Mouse (Mus musculus): ENCODE results near the gene Ddx6. TPM values are rescaled to one million over a fixed set of nuclear protein-coding genes. Genes with fewer than 3 reads are reported as not detected.

Gene Ddx6
- polyA plus RNA-seq, 1 experiment from 2014 or later, result 9.3 TPM

DNA sequence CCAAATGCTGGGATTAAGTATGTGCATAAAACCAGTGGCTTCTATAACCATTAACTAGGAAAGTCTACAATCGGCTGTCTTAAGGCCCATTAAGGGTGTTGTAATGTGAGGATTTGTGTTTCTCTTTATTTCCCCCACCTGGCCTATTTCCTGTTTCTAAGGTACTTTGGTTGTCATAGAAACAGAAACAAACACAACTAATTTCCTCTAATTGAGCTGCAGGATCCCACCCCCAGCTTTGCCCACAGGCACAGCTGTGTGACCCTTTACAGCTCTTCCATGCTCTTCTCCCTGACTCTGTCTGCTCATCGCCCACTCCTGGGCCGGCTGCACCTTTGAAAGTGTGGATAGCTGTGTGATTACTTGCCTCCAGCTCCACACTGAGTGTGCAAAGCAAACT, 23.3 kb upstream of the Ddx6 start:
- Histone ChIP-seq H3K9me3 (replicated peaks) (peaks cover 9% of the 10 kb centered on the region; the same call in 1 of the 2 replicates), H3K4me1 (peaks cover 46% of the 10 kb centered on the region), H3K36me3 (0 out of 2 replicates have a peak, but pooled peaks cover 3% of the 10 kb centered on the region), H3K9ac (no peak overlapping the region), H3K4me3 (no peak overlapping the region), H3K27me3 (replicated peaks) (no peaks in the 10 kb centered on the region), H3K27ac (0 out of 2 replicates have a peak overlapping the region, but pooled peaks have one; percentile 22), H3K4me2 (no peak overlapping the region)
- ATAC-seq, result no peak
- 77% methylated on average over 3 of the region's 3 CpGs for WGBS (ENCODE audit: insufficient replicate concordance)

DNA sequence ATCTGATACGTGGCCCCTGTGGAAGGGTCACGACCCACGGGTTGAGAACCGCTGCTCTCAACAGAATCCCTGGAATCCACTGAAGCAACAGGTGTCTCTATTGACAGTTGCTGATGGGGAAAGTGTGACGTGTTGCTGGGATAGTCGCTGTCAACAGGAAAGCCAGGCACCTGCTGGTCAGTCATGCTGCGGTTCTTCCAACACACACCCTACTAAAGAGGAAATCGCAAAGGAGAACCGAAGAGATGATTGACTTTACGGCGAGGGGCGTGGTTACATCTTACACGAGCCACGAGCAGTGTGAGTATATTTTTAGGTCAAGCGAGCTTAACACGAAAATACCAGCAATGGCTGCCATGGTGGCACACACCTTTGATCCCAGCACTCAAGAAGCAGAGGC, 22.3 kb upstream of the Ddx6 start:
- Histone ChIP-seq H3K27ac (no peak overlapping the region), H3K4me1 (peaks cover 56% of the 10 kb centered on the region), H3K9me3 (replicated peaks) (peaks cover 9% of the 10 kb centered on the region; the same call in 1 of the 2 replicates), H3K27me3 (replicated peaks) (no peaks in the 10 kb centered on the region), H3K36me3 (0 out of 2 replicates have a peak, but pooled peaks cover 3% of the 10 kb centered on the region), H3K9ac (no peak overlapping the region), H3K4me2 (peak overlapping the region; percentile 22; the same call in 1 of the 2 replicates), H3K4me3 (no peak overlapping the region)
- 40% methylated on average over 16 of the region's 16 CpGs for WGBS (ENCODE audit: insufficient replicate concordance)
- ATAC-seq, result no peak

DNA sequence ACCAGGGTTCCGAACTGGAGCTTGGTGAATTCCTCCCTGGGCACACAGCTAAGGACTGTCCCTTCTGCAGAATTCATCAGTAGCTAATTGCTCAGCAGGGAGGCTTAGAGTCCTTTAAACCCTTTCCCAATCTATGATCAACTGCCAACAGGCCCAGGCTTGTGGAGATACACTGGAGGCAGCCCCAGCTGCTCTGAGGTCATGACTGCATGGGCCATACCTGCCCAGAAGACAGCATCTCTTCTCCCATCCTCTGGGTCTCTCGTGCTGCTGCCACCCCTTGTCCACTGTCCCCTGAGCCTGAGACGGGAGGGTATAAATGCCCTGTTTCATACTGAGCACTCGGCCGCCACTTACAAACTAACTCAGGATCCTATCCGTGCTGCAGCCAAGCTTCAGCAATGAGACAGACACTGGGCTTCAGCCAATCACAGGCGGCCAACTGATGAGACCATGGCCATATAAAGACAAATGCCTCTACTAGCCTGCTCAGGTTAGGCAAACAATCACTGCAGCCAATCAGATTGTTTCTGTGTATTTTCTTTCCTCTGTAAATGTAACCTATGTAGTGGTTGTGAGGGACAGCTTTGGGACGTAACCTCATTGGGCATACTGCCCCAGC, 17.9 kb upstream of the Ddx6 start:
- no peak overlapping the region for H3K9ac ChIP-seq
- WGBS (ENCODE audit: insufficient replicate concordance), result 66% methylated on average over 8 of the region's 8 CpGs
- 0 out of 2 replicates have a peak, but pooled peaks cover 3% of the 10 kb centered on the region for H3K36me3 ChIP-seq
- peaks cover 9% of the 10 kb centered on the region; the same call in 1 of the 2 replicates for H3K9me3 ChIP-seq (replicated peaks)
- 0 out of 2 replicates have a peak overlapping the region, but pooled peaks have one; percentile 20 for H3K4me2 ChIP-seq
- no peaks in the 10 kb centered on the region for H3K27me3 ChIP-seq (replicated peaks)
- peak; percentile 17; the same call in 1 of the 2 replicates for ATAC-seq
- H3K27ac ChIP-seq, result no peak overlapping the region
- no peak overlapping the region for H3K4me3 ChIP-seq
- H3K4me1 ChIP-seq, result peaks cover 47% of the 10 kb centered on the region

DNA sequence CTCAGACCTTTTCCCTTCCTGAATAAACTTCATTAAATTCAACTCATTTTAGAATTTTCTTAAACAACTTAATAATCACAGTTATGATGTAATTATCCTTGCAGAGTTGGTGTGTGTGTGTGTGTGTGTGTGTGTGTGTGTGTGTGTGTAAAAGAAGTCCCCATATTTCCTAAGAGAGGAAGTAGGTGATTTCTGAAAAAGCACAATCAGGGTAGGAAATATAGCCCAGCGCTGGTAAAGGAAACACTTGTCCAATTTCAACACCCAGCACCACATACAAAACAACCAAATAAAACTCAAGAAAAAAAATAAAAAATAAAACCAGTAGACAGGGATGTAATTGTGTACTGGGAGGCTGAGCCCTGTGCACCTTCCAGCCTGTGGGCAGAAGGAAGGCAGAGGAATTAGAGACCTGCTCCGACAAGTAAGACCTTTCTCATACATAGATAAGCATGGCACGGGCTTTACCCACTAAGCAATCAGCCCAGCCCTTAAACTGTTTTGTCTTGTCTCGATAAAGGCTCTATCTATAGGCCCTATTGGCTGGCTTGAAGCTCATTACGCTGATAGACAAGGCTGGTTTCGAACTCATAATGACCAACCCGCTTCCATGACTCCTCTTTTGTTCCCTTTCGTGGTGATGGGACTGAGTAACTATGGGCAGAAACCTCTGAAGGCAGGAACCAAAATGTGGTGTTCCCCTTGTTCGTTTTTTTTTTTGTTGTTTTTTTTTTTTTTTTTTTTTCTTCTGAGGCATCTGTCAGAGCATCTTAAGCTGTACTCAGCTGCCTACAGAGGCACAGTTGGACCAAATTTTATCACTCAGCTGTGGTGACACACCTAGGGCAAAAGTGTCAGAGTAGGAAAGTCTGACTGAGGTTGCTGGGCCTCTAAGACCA, 17.2 kb upstream of the Ddx6 start:
- 35% methylated on average over 9 of the region's 9 CpGs for WGBS (ENCODE audit: insufficient replicate concordance)

DNA sequence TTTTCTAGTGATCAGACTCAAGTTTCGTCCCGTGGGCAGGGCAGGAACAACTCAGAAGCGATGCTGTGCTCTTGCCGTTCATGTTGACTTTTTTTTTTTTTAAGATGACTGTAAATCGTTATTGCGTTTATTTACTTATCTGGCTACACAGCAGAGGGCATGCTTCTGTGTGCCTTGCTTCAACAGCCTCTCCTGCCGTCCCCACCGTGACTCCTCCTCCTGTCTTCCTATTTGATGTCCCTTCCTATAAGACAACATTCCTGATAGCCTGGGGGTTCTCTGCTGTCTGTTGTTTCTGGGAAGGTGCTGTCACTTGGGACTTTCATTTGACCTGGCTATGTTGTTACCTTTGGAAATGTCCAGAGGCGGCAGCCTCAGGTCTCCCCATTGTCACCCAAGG, 16.1 kb upstream of the Ddx6 start:
- 59% methylated on average over 9 of the region's 9 CpGs for WGBS (ENCODE audit: insufficient replicate concordance)
- peaks cover 8% of the 10 kb centered on the region; the same call in 1 of the 2 replicates for H3K9me3 ChIP-seq (replicated peaks)
- no peak overlapping the region for H3K9ac ChIP-seq
- no peaks in the 10 kb centered on the region for H3K27me3 ChIP-seq (replicated peaks)
- H3K36me3 ChIP-seq, result 0 out of 2 replicates have a peak, but pooled peaks cover 3% of the 10 kb centered on the region
- H3K27ac ChIP-seq, result no peak overlapping the region
- H3K4me2 ChIP-seq, result no peak overlapping the region
- peaks cover 52% of the 10 kb centered on the region for H3K4me1 ChIP-seq
- no peak for ATAC-seq
- H3K4me3 ChIP-seq, result no peak overlapping the region

More for the DNA sequence above, 17.2 kb upstream of the Ddx6 start:
- H3K9me3 ChIP-seq (replicated peaks), result peaks cover 9% of the 10 kb centered on the region; the same call in 1 of the 2 replicates
- peaks cover 47% of the 10 kb centered on the region for H3K4me1 ChIP-seq
- peak overlapping the region; percentile 20; the same call in 1 of the 2 replicates for H3K4me2 ChIP-seq
- no peak overlapping the region for H3K9ac ChIP-seq
- no peak overlapping the region for H3K4me3 ChIP-seq
- H3K36me3 ChIP-seq, result 0 out of 2 replicates have a peak, but pooled peaks cover 3% of the 10 kb centered on the region
- no peaks in the 10 kb centered on the region for H3K27me3 ChIP-seq (replicated peaks)
- peak; percentile 85 for ATAC-seq
- 0 out of 2 replicates have a peak overlapping the region, but pooled peaks have one; percentile 25 for H3K27ac ChIP-seq

DNA sequence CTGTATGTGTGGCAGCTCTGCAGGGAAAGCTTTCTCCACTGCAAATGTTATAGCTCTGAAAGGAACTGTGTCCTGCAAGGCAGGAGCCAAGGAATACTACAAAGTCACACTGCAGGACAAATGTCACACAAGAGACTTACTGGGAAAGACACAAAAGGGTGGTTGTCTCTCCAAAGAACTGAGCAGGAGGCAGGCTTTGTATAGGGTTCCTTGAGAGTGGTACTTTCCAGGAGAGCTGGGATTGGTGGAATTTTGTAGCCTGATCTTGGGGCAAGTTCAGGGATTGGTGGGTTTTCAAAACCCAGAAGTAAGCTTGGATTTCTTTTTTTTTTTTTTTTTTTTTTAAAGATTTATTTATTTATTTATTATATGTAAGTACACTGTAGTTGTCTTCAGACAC, 15.6 kb upstream of the Ddx6 start:
- peaks cover 3% of the 10 kb centered on the region; the same call in 1 of the 2 replicates for H3K9me3 ChIP-seq (replicated peaks)
- H3K27ac ChIP-seq, result no peak overlapping the region
- H3K4me2 ChIP-seq, result no peak overlapping the region
- no peak overlapping the region for H3K9ac ChIP-seq
- no peak overlapping the region for H3K4me3 ChIP-seq
- H3K4me1 ChIP-seq, result peaks cover 52% of the 10 kb centered on the region
- H3K36me3 ChIP-seq, result no peaks in the 10 kb centered on the region
- H3K27me3 ChIP-seq (replicated peaks), result no peaks in the 10 kb centered on the region
- no peak for ATAC-seq

DNA sequence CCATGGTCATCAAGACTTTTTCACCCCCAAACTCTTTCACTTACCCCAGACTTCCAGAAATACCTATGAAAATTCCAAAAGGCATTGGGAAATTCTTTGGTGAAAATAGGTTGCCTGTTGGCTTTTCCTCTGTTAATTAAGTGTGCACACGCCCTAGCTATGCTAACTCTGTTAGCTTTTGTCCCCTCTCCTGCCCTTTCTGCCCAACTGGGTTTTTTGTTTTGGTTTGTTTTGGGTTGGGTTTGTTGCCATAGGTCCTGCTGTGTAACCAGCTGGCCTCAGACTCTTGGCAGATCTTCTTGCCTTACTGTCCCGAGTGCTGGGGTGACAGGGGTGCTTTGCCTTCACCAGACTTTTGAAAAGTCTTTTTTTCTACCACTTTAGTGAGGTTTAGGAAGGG, 13.7 kb upstream of the Ddx6 start:
- H3K36me3 ChIP-seq, result no peaks in the 10 kb centered on the region

DNA sequence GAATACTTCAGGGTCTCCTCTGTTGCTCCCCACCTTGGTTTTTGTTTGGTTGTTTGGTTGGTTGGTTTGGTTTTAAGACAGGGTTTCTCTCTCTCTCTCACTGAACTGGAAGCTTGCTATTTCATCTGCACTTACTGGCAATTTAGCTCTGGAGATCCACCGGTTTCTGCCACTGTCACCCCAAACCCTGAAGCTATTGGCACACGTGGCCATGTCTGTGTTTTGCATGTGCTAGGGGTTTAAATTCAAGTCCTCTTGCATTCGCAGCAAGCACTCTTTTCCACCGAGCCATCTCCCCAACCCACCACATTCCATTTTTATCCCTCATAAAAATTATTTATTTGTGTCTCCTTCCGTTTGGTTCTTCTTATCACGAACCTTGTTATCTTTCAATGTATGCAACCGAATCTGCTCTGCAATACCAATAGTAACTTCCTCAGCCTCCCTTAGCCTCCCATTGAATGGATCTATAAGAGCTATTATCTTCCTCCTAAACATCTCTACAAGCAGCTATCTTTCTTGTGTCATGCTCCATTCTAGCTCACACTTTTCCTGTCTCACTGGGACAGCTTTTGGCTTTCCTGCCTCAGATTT, 13.0 kb upstream of the Ddx6 start:
- 35% methylated on average over 7 of the region's 7 CpGs for WGBS (ENCODE audit: insufficient replicate concordance)
- Histone ChIP-seq H3K9ac (no peak overlapping the region), H3K36me3 (no peaks in the 10 kb centered on the region)

More for the DNA sequence above, 13.7 kb upstream of the Ddx6 start:
- Histone ChIP-seq H3K4me2 (no peak overlapping the region), H3K27me3 (replicated peaks) (no peaks in the 10 kb centered on the region), H3K9me3 (replicated peaks) (no peaks in the 10 kb centered on the region), H3K4me1 (peaks cover 48% of the 10 kb centered on the region), H3K4me3 (no peak overlapping the region), H3K27ac (no peak overlapping the region), H3K9ac (no peak overlapping the region)
- ATAC-seq, result no peak
- 43% methylated on average over 2 of the region's 2 CpGs for WGBS (ENCODE audit: insufficient replicate concordance)

DNA sequence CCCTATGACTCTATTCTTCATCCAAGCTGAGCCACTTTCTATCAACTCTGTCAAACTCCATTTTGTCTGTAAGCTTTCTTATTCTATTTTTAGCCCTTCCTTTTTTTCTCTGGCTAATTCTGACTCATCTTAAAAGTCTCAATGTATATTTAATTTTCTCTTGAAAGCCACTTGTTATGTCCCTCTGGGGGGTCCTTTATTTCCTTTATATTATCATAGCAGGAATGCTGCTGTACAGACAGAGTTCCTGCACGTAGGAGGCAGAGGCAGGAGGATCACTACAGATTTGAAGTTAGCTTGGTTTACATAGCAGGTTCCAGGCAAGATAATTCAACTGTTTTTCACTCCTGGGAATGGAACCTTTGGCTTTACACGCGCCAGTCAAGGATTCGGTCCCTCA, 11.5 kb upstream of the Ddx6 start:
- Histone ChIP-seq H3K4me1 (peaks cover 31% of the 10 kb centered on the region), H3K36me3 (no peaks in the 10 kb centered on the region), H3K9me3 (replicated peaks) (no peaks in the 10 kb centered on the region), H3K9ac (no peak overlapping the region), H3K27me3 (replicated peaks) (peaks cover 9% of the 10 kb centered on the region), H3K4me3 (no peak overlapping the region), H3K27ac (no peak overlapping the region), H3K4me2 (no peak overlapping the region)
- WGBS (ENCODE audit: insufficient replicate concordance), result 74% methylated on average over 4 of the region's 4 CpGs
- no peak for ATAC-seq

More for the DNA sequence above, 13.0 kb upstream of the Ddx6 start:
- Histone ChIP-seq H3K4me1 (peaks cover 45% of the 10 kb centered on the region), H3K27me3 (replicated peaks) (no peaks in the 10 kb centered on the region), H3K9me3 (replicated peaks) (no peaks in the 10 kb centered on the region), H3K27ac (no peak overlapping the region), H3K4me2 (no peak overlapping the region), H3K4me3 (no peak overlapping the region)
- ATAC-seq, result no peak

DNA sequence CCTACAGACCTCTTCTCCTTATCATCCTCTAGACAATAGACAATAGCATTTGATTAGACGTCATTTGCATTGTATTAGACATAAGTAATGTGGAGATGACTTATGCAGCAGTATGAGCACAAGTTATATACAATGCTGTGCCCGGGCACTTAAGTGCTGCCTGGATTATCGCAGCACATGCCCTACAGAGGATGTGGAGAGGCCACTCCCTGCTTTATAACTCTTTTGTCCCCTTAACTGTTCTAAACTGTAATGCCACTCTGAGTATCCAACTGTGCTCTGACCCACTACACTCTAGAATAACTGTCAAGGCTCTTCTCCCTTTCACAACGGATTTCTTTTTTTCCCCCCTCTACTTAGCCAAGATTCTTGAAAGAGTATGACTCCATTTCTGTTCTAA, 10.8 kb upstream of the Ddx6 start:
- Histone ChIP-seq H3K27ac (no peak overlapping the region), H3K9ac (no peak overlapping the region), H3K27me3 (replicated peaks) (peaks cover 15% of the 10 kb centered on the region), H3K4me2 (no peak overlapping the region), H3K9me3 (replicated peaks) (no peaks in the 10 kb centered on the region), H3K4me3 (no peak overlapping the region), H3K36me3 (no peaks in the 10 kb centered on the region), H3K4me1 (peaks cover 27% of the 10 kb centered on the region)
- 70% methylated on average over 4 of the region's 4 CpGs for WGBS (ENCODE audit: insufficient replicate concordance)
- ATAC-seq, result no peak

DNA sequence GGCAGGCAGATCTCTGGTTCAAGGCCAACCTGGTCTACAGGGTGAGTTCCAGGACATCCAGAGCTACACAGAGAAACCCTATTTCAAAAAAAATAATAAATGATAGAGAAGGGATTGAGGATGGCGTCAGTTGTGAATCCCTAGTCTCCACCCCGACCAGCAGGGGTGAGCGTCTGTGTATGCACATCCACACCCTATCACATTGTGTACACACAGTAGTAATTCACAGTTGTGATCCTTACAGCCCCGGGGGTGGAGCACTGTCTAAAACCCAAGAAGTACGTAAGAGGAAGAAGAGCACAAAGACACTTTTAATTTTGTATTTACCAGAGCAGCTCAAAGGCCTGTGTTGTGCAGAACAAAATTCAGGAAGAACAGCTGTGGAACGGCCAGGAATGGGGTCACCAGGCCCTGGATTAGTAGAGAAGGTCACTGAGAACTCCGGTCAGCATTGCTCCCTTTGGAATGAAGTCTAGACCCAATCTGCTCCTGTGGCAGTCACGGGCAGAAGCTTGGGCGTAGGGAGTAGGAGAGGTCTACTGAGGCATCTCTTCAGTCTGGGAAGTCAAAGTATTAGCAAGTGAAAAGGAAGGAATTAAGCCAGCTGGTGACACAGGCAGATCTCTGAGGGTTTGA, 9.7 kb upstream of the Ddx6 start:
- Histone ChIP-seq H3K27me3 (replicated peaks) (peaks cover 26% of the 10 kb centered on the region), H3K27ac (no peak overlapping the region), H3K4me2 (no peak overlapping the region), H3K4me3 (no peak overlapping the region), H3K9me3 (replicated peaks) (no peaks in the 10 kb centered on the region), H3K36me3 (no peaks in the 10 kb centered on the region), H3K4me1 (peaks cover 35% of the 10 kb centered on the region), H3K9ac (no peak overlapping the region)
- ATAC-seq, result no peak
- WGBS (ENCODE audit: insufficient replicate concordance), result 74% methylated on average over 9 of the region's 9 CpGs

Measured in liver, embryonic 12.5 days (tissue).